Mouse (Mus musculus) kidney, adult 2 months (tissue): ENCODE measurements around the gene Creb5.

Experiments used
- CTCF ChIP-seq: fragments of 200-500 bp; conservative IDR thresholded peaks from 2 replicates; pipeline ENCODE4 v1.5.1; 2011; ENCODE audit warnings: low read depth, mild to moderate bottlenecking, control low read depth, low read length, moderate library complexity, mixed read lengths; ENCODE audit not compliant: insufficient read depth, insufficient read length
- POLR2A ChIP-seq: fragments of 200-500 bp; IDR thresholded peaks from one replicate; pipeline ENCODE4 v1.6.1; 2011; ENCODE audit warnings: low read depth, low read length, control low read depth

DNA sequence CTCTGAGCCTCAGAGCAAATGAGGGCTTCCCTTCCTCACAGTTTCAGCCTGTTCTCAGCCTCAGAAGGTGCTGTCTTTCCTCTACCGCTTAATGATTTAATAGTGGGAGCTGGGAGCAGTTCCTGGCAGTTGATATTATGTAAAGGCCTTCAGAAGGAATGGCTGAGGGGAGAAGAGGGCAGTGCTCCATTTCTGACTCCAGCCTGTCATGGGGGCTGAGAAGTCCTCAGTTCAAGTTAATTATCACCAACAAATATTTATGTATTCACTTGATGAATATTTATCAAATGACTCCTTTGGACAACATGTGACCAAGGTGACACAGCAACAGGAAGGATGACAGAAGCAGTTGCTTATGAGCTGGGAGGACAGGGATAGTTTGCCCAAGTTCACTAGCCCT is 214.2 kb downstream of the Creb5 start:
- TF ChIP-seq POLR2A (no peak), CTCF (no peak)
